Mouse (Mus musculus): ENCODE measurements at regions not wholly inside any gene's neighbourhood (a gene's known extent, or its start where the extent isn't known, plus 50 kb on each side); places are given as distances from the start of the nearest gene placed in this dataset.
"Not testable (repeated sequence)": the region's sequence is repeated elsewhere in the genome, so short reads cannot be mapped to it uniquely, and the experiment has no call there.

DNA sequence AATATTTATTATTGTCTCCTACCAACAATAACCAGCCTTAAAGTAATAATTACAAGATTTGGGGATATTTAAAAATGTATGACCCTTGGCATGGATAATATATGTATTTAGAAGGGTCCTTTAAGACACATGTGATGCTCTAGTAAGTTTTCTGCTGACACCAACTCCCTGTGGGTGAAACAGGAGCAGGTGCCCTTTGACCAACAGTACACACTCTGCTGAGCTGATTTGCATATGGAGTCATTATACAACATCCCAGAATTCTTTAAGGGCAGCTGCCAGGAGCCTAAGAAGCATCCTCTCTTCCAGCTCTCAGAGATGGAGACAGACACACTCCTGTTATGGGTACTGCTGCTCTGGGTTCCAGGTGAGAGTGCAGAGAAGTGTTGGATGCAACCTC, 274.1 kb downstream of the Rpia start:
- in situ Hi-C loops (cut with MboI; ENCODE audit: low pct_unique_long_range_greater_than_20kb), result no loop called here
- H3K27me3 ChIP-seq, result no peaks in the 10 kb centered on the region
- ChIA-PET CTCF (no interaction called here), POLR2A (no interaction called here)
- TF ChIP-seq CTCF (IDR thresholded peaks at IDR 0.05), result no peak
- ATAC-seq (no peak), DNase-seq (ENCODE audit: low read depth, low spot score) (no peak)

DNA sequence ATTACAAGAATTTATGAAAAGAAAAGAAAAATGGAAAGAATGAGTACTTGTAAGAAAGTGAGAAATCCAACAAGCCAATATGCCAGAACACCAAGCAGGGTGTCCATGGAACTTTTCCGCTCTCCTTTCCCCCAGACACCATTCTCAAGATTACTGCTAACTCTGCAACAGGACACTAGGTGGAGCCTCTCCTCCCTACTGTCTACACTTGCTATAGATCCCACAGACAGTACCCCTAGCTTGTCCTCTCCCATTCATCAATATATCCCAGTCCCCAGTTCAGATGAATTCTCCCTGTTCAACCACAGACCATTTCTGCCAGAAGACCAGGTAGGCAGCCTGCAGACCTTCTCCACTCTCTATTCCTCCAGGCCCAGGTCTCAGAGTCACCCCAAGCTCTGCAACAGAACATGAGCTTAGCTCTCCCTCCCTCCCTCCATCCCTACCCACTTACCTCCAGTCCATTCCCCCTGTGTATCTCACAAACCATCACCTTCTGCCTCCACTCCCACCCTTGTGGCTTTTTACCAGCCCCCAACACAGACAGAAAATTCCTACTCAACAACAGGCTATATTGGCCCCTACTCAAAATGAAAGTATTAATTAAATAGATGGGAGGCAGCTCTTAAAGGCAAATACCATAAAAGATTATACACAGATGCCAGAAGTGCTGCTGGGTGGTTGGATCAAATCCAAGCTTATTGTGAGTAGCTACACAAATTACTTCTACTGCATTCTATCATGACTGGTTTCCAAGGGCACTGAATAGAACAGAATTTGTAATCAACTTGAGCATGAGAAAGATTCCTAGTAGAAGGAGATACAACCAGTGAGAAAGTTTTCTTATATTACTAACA, 323.2 kb downstream of the Rpia start:
- in situ Hi-C loops (cut with MboI; ENCODE audit: low pct_unique_long_range_greater_than_20kb), result no loop called here
- ChIA-PET CTCF (no interaction called here), POLR2A (no interaction called here)
- H3K27me3 ChIP-seq, result no peaks in the 10 kb centered on the region
- DNase-seq (ENCODE audit: low read depth, low spot score) (no peak), ATAC-seq (no peak)
- TF ChIP-seq CTCF (IDR thresholded peaks at IDR 0.05), result peak; percentile 26

DNA sequence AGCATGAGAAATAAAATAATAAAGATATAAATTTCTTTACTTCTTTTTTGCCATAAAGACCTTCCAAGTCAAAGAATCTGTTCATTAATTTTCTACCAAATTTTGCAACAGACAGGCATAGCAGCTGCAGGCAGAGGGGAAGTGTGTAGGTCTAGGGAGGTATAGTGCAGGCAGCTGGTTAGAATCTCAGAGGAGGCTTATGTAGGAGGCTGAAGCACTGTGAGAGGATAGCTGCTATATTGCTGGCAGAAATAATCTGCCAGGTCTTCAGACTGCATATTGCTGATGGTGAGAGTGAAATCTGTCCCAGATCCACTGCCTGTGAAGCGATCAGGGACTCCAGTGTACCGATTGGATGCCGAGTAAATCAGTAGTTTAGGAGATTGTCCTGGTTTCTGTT, 334.8 kb downstream of the Rpia start:
- ChIA-PET POLR2A (no interaction called here), CTCF (no interaction called here)
- ATAC-seq, result no peak
- TF ChIP-seq CTCF (IDR thresholded peaks at IDR 0.05), result no peak
- in situ Hi-C loops (cut with MboI; ENCODE audit: low pct_unique_long_range_greater_than_20kb), result no loop called here
- H3K27me3 ChIP-seq, result no peaks in the 10 kb centered on the region
- no peak for DNase-seq (ENCODE audit: low read depth, low spot score)

DNA sequence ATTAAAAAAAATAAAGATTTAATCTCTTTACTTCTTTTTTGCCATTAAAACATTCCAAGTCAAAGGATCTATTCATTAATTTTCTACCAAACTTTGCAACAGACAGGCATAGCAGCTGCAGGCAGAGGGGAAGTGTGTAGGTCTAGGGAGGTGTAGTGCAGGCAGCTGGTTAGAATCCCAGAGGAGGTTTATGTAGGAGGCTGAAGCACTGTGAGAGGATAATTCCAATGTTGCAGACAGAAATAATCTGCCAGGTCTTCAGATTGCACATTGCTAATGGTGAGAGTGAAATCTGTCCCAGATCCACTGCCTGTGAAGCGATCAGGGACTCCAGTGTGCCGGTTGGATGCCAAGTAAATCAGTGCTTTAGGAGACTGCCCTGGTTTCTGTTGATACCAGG, 357.3 kb downstream of the Rpia start:
- DNase-seq (ENCODE audit: low read depth, low spot score); H3K27me3 ChIP-seq; in situ Hi-C loops (cut with MboI; ENCODE audit: low pct_unique_long_range_greater_than_20kb); POLR2A ChIA-PET; ATAC-seq; CTCF ChIA-PET: not testable (repeated sequence)

DNA sequence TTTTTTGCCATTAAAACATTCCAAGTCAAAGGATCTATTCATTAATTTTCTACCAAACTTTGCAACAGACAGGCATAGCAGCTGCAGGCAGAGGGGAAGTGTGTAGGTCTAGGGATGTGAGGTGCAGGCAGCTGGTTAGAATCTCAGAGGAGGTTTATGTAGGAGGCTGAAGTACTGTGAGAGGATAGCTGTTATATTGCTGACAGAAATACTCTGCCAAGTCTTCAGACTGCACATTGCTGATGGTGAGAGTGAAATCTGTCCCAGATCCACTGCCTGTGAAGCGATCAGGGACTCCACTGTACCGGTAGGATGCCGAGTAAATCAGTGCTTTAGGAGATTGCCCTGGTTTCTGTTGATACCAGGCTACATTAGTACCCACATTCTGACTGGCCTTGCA, 385.7 kb downstream of the Rpia start:
- POLR2A ChIA-PET; DNase-seq (ENCODE audit: low read depth, low spot score); CTCF ChIA-PET; ATAC-seq; in situ Hi-C loops (cut with MboI; ENCODE audit: low pct_unique_long_range_greater_than_20kb); H3K27me3 ChIP-seq: not testable (repeated sequence)

DNA sequence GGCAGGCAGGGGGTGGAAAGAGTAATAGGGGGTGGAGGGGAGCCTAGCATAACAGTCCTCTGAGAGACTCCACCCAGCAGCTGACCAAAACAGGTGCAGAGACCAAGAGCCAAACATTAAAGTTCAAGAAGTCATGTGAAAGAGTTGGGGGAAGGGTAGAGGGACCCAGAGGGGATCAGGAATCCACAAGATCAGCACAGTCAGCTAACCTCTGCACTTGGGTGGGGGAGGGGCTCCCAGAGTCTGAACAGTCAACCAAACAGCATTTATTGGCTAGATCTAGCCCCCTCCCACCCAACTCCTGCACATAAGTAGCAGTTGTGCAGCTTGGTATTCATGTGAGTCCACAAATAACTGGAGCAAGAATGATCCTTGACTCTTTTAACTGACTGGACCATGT, 402.2 kb downstream of the Rpia start:
- CTCF ChIA-PET, result not testable (repeated sequence)

DNA sequence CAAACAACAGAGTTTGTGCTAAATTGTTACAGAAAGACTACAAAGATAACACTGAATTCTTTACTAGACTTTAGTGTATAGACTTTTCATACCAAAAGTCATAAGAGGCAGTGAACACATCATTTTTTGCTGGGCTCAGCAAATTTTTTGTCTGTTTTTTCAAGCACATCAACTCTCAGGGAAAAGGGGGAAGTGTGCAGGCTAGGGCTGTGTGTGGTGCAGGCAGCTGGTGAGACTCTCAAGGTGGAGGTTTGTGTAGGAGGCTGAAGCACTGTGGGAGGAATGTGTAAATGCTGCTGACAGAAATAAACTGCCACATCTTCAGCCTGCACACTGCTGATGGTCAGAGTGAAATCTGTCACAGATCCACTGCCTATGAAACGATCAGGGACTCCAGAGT, 405.6 kb downstream of the Rpia start:
- H3K27me3 ChIP-seq; POLR2A ChIA-PET; in situ Hi-C loops (cut with MboI; ENCODE audit: low pct_unique_long_range_greater_than_20kb); CTCF ChIA-PET; DNase-seq (ENCODE audit: low read depth, low spot score); ATAC-seq: not testable (repeated sequence)

More for the DNA sequence above, 402.2 kb downstream of the Rpia start:
- in situ Hi-C loops (cut with MboI; ENCODE audit: low pct_unique_long_range_greater_than_20kb); H3K27me3 ChIP-seq; DNase-seq (ENCODE audit: low read depth, low spot score); POLR2A ChIA-PET; ATAC-seq: not testable (repeated sequence)

DNA sequence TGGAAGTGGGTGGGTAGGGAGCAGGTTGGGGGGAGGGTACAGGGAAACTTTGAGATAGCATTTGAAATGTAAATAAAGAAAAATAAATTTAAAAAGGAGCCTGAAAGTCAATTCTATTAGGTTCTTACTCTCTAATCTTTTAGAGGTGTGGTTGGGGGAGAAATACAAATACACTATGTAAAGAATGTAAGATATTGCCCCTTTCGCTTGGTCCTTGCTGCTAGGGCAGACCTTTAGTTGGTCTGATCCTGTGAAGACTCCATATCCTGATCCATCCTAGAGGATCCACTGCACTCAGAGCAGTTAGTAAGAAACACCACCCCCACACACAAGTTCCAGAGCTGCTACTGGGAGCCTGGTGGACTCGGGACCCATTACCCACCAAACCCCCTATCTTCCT, 412.7 kb downstream of the Rpia start:
- ATAC-seq; in situ Hi-C loops (cut with MboI; ENCODE audit: low pct_unique_long_range_greater_than_20kb); CTCF ChIA-PET; POLR2A ChIA-PET; DNase-seq (ENCODE audit: low read depth, low spot score); H3K27me3 ChIP-seq: not testable (repeated sequence)

DNA sequence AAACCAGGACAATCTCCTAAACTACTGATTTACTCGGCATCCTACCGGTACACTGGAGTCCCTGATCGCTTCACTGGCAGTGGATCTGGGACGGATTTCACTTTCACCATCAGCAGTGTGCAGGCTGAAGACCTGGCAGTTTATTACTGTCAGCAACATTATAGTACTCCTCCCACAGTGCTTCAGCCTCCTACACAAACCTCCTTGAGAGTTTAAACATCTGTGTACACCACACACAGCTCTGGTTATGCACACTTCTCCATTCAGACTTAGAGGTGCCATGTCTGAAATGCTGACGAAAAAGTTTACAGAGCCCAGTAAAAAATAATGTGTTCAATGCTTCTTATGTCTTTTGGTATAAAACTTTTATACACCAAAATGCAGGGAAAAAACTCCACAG, 420.2 kb downstream of the Rpia start:
- ATAC-seq; in situ Hi-C loops (cut with MboI; ENCODE audit: low pct_unique_long_range_greater_than_20kb): not testable (repeated sequence)

DNA sequence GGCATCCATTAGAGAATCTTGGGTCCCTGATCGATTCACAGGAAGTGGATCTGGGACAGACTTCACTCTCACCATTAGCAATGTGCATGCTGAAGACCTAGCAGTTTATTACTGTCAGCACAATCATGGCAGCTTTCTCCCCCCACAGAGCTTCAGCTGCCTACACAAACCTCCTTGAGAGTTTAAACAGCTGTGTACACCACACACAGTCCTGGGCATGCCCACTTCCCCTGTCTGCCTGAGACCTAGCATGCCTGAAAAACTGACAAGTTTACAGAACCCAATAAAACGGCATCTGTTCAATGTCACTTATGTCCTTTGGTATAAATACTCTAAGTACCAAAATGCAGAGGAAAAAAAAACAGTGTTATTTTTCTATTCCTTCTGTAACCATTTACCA, 435.7 kb downstream of the Rpia start:
- TF ChIP-seq CTCF (IDR thresholded peaks at IDR 0.05), result no peak
- in situ Hi-C loops (cut with MboI; ENCODE audit: low pct_unique_long_range_greater_than_20kb), result no loop called here
- ChIA-PET CTCF (no interaction called here), POLR2A (no interaction called here)
- ATAC-seq (no peak), DNase-seq (ENCODE audit: low read depth, low spot score) (no peak)
- H3K27me3 ChIP-seq, result no peaks in the 10 kb centered on the region

More for the DNA sequence above, 420.2 kb downstream of the Rpia start:
- DNase-seq (ENCODE audit: low read depth, low spot score); POLR2A ChIA-PET; H3K27me3 ChIP-seq; CTCF ChIA-PET: not testable (repeated sequence)

DNA sequence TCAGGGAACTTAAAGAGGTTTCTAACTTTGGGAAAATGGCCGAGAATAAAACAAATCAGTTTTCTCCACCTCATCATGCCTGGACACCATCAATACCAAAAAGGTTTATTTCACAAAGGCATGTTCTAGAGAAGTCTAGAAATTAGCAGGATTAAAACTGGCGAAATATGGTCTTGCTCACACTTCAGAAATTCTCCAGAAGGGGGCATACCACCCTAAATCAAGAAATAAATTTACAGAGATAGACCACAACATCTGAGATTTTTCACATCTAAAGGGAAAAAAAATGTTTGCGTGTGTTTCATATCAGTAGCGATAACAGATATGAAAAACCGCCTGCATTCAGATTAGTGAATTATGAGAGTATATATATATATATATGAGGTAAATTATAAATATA, 449.9 kb downstream of the Rpia start:
- CTCF ChIA-PET, result no interaction called here
- TF ChIP-seq CTCF (IDR thresholded peaks at IDR 0.05), result no peak
- in situ Hi-C loops (cut with MboI; ENCODE audit: low pct_unique_long_range_greater_than_20kb), result loop anchor here (25.0 kb wide), 1 partner anchor 180 kb away; no protein-coding TSS in a partner anchor
- no peak for ATAC-seq
- no peaks in the 10 kb centered on the region for H3K27me3 ChIP-seq
- no peak for DNase-seq (ENCODE audit: low read depth, low spot score)
- POLR2A ChIA-PET, result no interaction called here

DNA sequence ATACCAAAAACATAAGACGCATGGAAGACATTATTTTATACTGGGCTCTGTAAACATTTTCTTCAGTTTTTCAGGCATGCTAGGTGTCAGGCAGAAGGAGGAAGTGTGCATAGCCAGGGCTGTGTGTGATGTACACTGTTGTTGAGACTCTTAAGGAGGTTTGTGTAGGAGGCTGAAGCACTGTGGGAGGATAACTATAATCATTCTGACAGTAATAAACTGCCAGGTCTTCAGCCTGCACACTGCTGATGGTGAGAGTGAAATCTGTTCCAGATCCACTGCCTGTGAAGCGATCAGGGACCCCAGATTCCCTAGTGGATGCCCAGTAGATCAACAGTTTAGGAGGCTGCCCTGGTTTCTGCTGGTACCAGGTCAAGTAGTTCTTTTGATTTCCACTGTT, 451.3 kb downstream of the Rpia start:
- in situ Hi-C loops (cut with MboI; ENCODE audit: low pct_unique_long_range_greater_than_20kb), result loop anchor here (25.0 kb wide), 1 partner anchor 178 kb away; no protein-coding TSS in a partner anchor
- H3K27me3 ChIP-seq; ATAC-seq; DNase-seq (ENCODE audit: low read depth, low spot score); CTCF ChIA-PET; POLR2A ChIA-PET: not testable (repeated sequence)

Data from Patski (cell line).